ENCODE assay signal across 14 mouse cellular contexts in the genomic region with DNA sequence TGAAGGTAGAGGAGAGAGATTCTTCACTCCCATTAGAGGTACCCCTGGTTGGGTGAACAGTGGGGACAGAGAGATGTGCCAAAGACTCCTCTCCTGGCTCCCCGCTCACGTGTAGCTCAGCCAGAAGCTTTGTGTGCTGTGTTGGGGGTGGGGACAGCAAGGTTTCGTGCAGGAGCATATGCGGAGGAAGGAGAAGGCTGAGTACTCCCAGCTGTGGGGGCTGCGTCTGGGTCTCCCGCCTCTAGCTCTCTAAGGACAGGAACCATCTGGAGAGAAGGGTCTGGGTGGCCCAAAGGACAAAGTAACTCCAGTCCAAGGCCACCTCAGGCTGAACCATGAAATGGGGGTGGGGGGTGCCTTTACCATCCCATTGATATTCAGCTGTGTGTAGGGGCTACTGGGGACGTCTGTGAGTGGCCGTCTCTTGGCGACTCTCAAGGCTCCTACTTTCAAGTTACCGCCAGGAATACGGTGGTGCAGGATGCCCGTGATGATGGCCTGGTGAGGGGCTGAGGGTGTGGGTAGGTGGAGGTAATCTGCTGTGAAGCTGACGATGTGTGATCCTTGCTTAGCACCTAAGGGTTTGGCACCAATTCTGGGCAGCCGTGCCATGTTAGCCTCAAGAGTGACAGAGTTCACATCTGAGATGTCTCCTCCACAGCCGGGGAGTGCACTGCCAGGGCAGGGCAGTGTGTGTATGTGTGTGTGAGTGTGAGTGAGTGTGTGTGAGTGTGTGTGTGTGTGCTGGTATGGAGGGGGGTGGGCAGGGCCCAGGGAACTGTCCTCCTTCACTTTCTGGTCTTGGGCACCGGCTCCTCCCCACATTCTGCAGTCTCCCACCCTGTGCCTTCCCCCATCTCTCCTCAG. TPM values are rescaled to one million over a fixed set of nuclear protein-coding genes. Genes with fewer than 3 reads are reported as not detected.
A peak's percentile ranks its signal among the peaks of the same experiment; 100 is the strongest.
DNase-seq lines count a peak whose midpoint lies in the region; ATAC-seq lines count a peak whose summit lies in the region.
"Had no signal": no experiment of that assay in that cellular context is flagged by ENCODE, and none has a peak within 500 bp of the region (broad histone marks: within the 10 kb centered on the region; RNA-seq: fewer than 3 reads in every experiment).

No protein-coding gene starts in this region.

- peak overlapping the region; percentile 91 for H3K27ac ChIP-seq in kidney, embryonic 15.5 days
- peak overlapping the region; percentile 14; the same call in 1 of the 2 replicates for H3K27ac ChIP-seq in embryonic facial prominence, embryonic 11.5 days (replicated peaks; ENCODE audit: low read depth, low read length)
- H3K27ac ChIP-seq: neural tube, embryonic 12.5 days had no signal

- H3K9me3 ChIP-seq in kidney, embryonic 15.5 days (replicated peaks), result no peaks in the 10 kb centered on the region
- no peaks in the 10 kb centered on the region for H3K9me3 ChIP-seq in embryonic facial prominence, embryonic 11.5 days (replicated peaks; ENCODE audit: control insufficient read depth, low read length)
- H3K9me3 ChIP-seq: neural tube, embryonic 12.5 days had no signal

- peak overlapping the region; percentile 31 for H3K9ac ChIP-seq in kidney, embryonic 15.5 days
- peak overlapping the region; percentile 11; the same call in 1 of the 2 replicates for H3K9ac ChIP-seq in embryonic facial prominence, embryonic 11.5 days (replicated peaks; ENCODE audit: low read length)

- peak overlapping the region; percentile 35 for H3K4me3 ChIP-seq in kidney, embryonic 15.5 days (replicated peaks)
- no peak overlapping the region for H3K4me3 ChIP-seq in embryonic facial prominence, embryonic 11.5 days (ENCODE audit: low read depth, low read length)
- H3K4me3 ChIP-seq: erythroblast, embryonic 14.5 days; neural tube, embryonic 12.5 days had no signal

- WGBS in kidney, embryonic 15.5 days, result 23% methylated on average over 16 of the region's 16 CpGs
- WGBS in embryonic facial prominence, embryonic 11.5 days, result 57% methylated on average over 16 of the region's 16 CpGs

- no peaks in the 10 kb centered on the region for H3K27me3 ChIP-seq in kidney, embryonic 15.5 days
- no peaks in the 10 kb centered on the region for H3K27me3 ChIP-seq in embryonic facial prominence, embryonic 11.5 days (ENCODE audit: control insufficient read depth, insufficient read depth, low read length)
- H3K27me3 ChIP-seq: neural tube, embryonic 12.5 days had no signal

- no peak for DNase-seq in kidney, adult 9 months
- peak; percentile 50 for DNase-seq in embryonic facial prominence, embryonic 11.5 days (ENCODE audit: low spot score)
- DNase-seq in heart, postnatal 4 days, result peak; percentile 53
- peak; percentile 54 for DNase-seq in lung, postnatal 36 days
- DNase-seq in spleen, postnatal 4 days (ENCODE audit: low spot score in 2 of 2), result no peak
- DNase-seq in layer of hippocampus, postnatal 25 days (ENCODE audit: extremely low spot score in 1 of 2, low spot score in 1 of 2), result no peak
- DNase-seq: gastrocnemius, postnatal 14 days; left cerebral cortex, postnatal 4 days; right cerebral cortex, postnatal 25 days had no signal

- peaks cover 53% of the 10 kb centered on the region for H3K4me1 ChIP-seq in kidney, embryonic 15.5 days
- no peaks in the 10 kb centered on the region for H3K4me1 ChIP-seq in embryonic facial prominence, embryonic 11.5 days (ENCODE audit: control insufficient read depth, insufficient read depth, low read length)

- peak overlapping the region; percentile 57 for H3K4me2 ChIP-seq in kidney, embryonic 15.5 days
- no peak overlapping the region for H3K4me2 ChIP-seq in embryonic facial prominence, embryonic 11.5 days (ENCODE audit: low read depth, low read length)
- H3K4me2 ChIP-seq: neural tube, embryonic 12.5 days had no signal

- peak; percentile 79 for ATAC-seq in kidney, embryonic 15.5 days (replicated peaks; ENCODE audit: low FRiP score)
- no peak for ATAC-seq in embryonic facial prominence, embryonic 11.5 days (replicated peaks; ENCODE audit: insufficient number of reproducible peaks, low FRiP score, low TSS enrichment, low read depth)

- H3K36me3 ChIP-seq in kidney, embryonic 15.5 days, result peaks cover 40% of the 10 kb centered on the region
- H3K36me3 ChIP-seq in embryonic facial prominence, embryonic 11.5 days (replicated peaks; ENCODE audit: control insufficient read depth, insufficient read depth, low read depth, low read length), result peaks cover 3% of the 10 kb centered on the region

RNA-seq across cellular contexts. Expression of a gene that starts 1.2 kb away (rescaled TPM):
- 18.1 and 19.9 TPM in 2 replicates for polyA plus RNA-seq in kidney, embryonic 15.5 days (2015; fragmentation: Nextera tagmentation; extraction: Ambion mirVana)
- polyA plus RNA-seq in embryonic facial prominence, embryonic 11.5 days (2014; fragmentation: Nextera tagmentation; extraction: Ambion mirVana), result 1.6 and 1.7 TPM in 2 replicates
- 1 to 10 TPM; 4.3 to 4.6 TPM for total RNA-seq in heart, postnatal 4 days (2021)
- under 1 TPM; 0.22 to 0.42 TPM for total RNA-seq in layer of hippocampus, postnatal 25 days (2021)
- total RNA-seq: megakaryocyte-erythroid progenitor cell, adult 5-6 weeks had no signal
- polyA plus RNA-seq: erythroblast, embryonic 14.5 days; large intestine, adult 2 months had no signal

RNA-seq across cellular contexts. Expression of a gene that starts 10.2 kb away (rescaled TPM):
- 75.0 and 80.1 TPM in 2 replicates for polyA plus RNA-seq in kidney, embryonic 15.5 days (2015; fragmentation: Nextera tagmentation; extraction: Ambion mirVana)
- polyA plus RNA-seq in embryonic facial prominence, embryonic 11.5 days (2014; fragmentation: Nextera tagmentation; extraction: Ambion mirVana), result 63.8 and 65.8 TPM in 2 replicates
- 10 to 100 TPM; 21.7 to 23.3 TPM for total RNA-seq in heart, postnatal 4 days (2021)
- total RNA-seq in layer of hippocampus, postnatal 25 days (2021), result 10 to 100 TPM; 45.2 to 53.9 TPM

RNA-seq across cellular contexts. Expression of a gene that starts 40.2 kb away (rescaled TPM):
- polyA plus RNA-seq in kidney, embryonic 15.5 days (2015; fragmentation: Nextera tagmentation; extraction: Ambion mirVana), result 9.8 and 10.0 TPM in 2 replicates
- 2.2 and 3.0 TPM in 2 replicates for polyA plus RNA-seq in embryonic facial prominence, embryonic 11.5 days (2014; fragmentation: Nextera tagmentation; extraction: Ambion mirVana)
- 10 to 100 TPM; 48.1 to 49.6 TPM for total RNA-seq in heart, postnatal 4 days (2021)
- total RNA-seq in layer of hippocampus, postnatal 25 days (2021), result 10 to 100 TPM; 50.5 to 62.3 TPM

Comparison
In these comparisons a context has a peak if more than half of its experiments do, and no peak if none do; other contexts are left out.
1. DNase-seq: peak in embryonic facial prominence, embryonic 11.5 days (single experiment), heart, postnatal 4 days (single experiment) and lung, postnatal 36 days (single experiment); none in kidney, adult 9 months (single experiment), spleen, postnatal 4 days (0 of 2) and layer of hippocampus, postnatal 25 days (0 of 2).